Mouse (Mus musculus): ENCODE measurements around the gene Bmf. TPM values are rescaled to one million over a fixed set of nuclear protein-coding genes. Genes with fewer than 3 reads are reported as not detected.

Gene Bmf
- polyA plus RNA-seq, 1 experiment, result not detected

DNA sequence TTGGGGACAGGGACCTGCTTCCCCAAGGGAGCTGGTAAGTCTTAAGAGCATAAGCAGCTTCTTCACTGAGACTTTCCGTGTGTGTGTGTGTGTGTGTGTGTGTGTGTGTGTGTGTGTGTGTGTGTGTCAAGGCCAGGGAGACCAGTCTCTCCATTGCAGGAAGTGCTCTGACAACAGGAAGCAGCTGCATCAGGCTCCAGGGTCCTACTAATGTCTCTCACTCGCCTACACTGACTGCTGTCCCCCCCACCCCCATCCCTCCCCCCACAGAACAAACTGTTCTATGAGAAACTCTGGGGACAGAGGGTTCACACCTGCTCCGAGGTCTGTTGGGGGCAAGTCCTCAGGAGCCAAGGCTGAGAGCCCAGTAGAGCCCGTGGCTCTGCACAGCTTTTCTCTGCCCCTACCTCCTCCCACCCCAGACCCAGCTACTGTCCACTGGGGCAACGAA, 58.2 kb downstream of the Bmf start:
- no peak for TF ChIP-seq POLR2A (IDR thresholded peaks at IDR 0.05; ENCODE audit: insufficient read depth, low read depth, low read length)
- TF ChIP-seq CTCF (IDR thresholded peaks at IDR 0.05; ENCODE audit: insufficient read depth, low read depth, low read length), result no peak
- H3K4me3 ChIP-seq (ENCODE audit: insufficient read depth, low read depth, low read length), result no peak overlapping the region
- whole genome bisulfite sequencing, result 80% methylated on average over 5 of the region's 5 CpGs
- H3K4me1 ChIP-seq (ENCODE audit: control insufficient read depth, insufficient read depth, low read length), result peaks cover 5% of the 10 kb centered on the region
- no peak overlapping the region; the same call in 1 of the 2 replicates for H3K27ac ChIP-seq (ENCODE audit: insufficient read depth, low read depth, low read length)

GRCm38 (mm10) chr2:118490241-118491091, 59.0 kb downstream of the Bmf start:
- 63% methylated on average over 12 of the region's 12 CpGs for WGBS

DNA sequence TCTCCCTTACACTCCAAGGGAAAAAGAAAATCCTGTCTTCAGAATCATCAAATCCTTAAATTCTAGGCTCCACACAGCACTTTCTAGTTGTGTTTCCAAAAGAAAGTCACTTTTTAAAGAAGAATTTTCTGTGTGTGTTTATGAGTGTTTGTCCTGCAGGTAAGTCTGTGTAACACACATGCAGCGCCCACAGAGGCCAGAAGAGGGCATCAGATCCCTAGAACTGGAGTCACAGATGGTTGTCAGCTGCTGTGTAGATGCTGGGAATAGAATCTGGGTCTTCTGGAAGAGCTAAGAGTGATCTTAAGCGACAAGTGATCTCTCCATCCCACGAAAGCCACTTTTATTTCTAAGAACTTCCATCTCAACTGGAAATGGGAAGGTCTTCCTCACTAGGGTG, 61.7 kb downstream of the Bmf start:
- H3K4me1 ChIP-seq (ENCODE audit: control insufficient read depth, insufficient read depth, low read length), result peaks cover 5% of the 10 kb centered on the region
- TF ChIP-seq POLR2A (IDR thresholded peaks at IDR 0.05; ENCODE audit: insufficient read depth, low read depth, low read length), result no peak
- TF ChIP-seq CTCF (IDR thresholded peaks at IDR 0.05; ENCODE audit: insufficient read depth, low read depth, low read length), result no peak
- 72% methylated on average over 3 of the region's 3 CpGs for WGBS

More at GRCm38 (mm10) chr2:118490241-118491091, 59.0 kb downstream of the Bmf start:
- Histone ChIP-seq H3K27ac (ENCODE audit: insufficient read depth, low read depth, low read length) (no peak overlapping the region; the same call in 1 of the 2 replicates), H3K4me3 (ENCODE audit: insufficient read depth, low read depth, low read length) (no peak overlapping the region), H3K4me1 (ENCODE audit: control insufficient read depth, insufficient read depth, low read length) (peaks cover 5% of the 10 kb centered on the region)
- TF ChIP-seq POLR2A (IDR thresholded peaks at IDR 0.05; ENCODE audit: insufficient read depth, low read depth, low read length) (no peak), CTCF (IDR thresholded peaks at IDR 0.05; ENCODE audit: insufficient read depth, low read depth, low read length) (no peak)

DNA sequence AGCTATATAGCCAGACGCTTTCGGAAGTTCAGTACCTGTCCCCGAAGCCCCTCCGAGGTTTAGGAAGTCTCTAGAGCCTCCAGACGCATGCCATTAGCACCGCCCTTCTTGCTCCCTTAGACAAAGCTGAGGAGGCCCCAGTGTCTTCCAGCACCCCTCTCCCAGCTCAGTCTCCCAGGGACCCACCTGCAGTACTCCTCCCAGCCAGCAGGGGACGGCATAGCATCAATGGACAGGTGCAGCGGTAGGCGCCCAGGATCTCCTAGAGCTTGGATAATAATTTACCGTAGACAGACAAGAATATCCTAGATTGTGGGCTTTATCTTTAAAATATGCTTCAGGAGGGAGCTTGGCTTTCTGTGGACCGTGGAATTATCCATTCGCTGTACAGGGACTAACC, 62.6 kb downstream of the Bmf start:
- H3K4me1 ChIP-seq (ENCODE audit: control insufficient read depth, insufficient read depth, low read length), result peaks cover 5% of the 10 kb centered on the region
- no peak overlapping the region for H3K4me3 ChIP-seq (ENCODE audit: insufficient read depth, low read depth, low read length)
- TF ChIP-seq CTCF (IDR thresholded peaks at IDR 0.05; ENCODE audit: insufficient read depth, low read depth, low read length) (peak; percentile 99), POLR2A (IDR thresholded peaks at IDR 0.05; ENCODE audit: insufficient read depth, low read depth, low read length) (no peak)
- WGBS, result 15% methylated on average over 12 of the region's 12 CpGs
- no peak overlapping the region for H3K27ac ChIP-seq (ENCODE audit: insufficient read depth, low read depth, low read length)

More for the DNA sequence above, 61.7 kb downstream of the Bmf start:
- Histone ChIP-seq H3K27ac (ENCODE audit: insufficient read depth, low read depth, low read length) (no peak overlapping the region), H3K4me3 (ENCODE audit: insufficient read depth, low read depth, low read length) (no peak overlapping the region)

DNA sequence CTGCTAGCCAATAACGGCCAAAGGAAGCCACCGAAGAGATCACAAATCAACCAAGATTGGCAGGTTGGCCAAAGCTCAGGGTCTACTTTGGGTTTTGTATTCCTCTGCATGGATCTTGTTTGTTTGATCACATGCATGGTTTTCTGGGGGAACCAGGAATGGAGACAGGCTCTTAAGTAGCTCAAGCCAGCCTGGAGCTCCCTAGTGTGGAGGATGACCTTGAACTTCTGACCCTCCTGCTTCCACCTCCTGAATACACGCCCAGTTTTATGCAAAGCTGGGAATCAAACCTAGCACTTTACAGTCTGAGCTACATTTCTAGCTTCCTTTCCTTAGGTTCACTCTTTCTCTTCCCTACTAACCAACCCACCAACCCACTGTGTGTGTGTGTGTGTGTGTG, 64.1 kb downstream of the Bmf start:
- 94% methylated on average over 3 of the region's 3 CpGs for WGBS
- no peak for TF ChIP-seq CTCF (IDR thresholded peaks at IDR 0.05; ENCODE audit: insufficient read depth, low read depth, low read length)
- no peak for TF ChIP-seq POLR2A (IDR thresholded peaks at IDR 0.05; ENCODE audit: insufficient read depth, low read depth, low read length)
- H3K27ac ChIP-seq (ENCODE audit: insufficient read depth, low read depth, low read length), result no peak overlapping the region
- H3K4me1 ChIP-seq (ENCODE audit: control insufficient read depth, insufficient read depth, low read length), result peaks cover 4% of the 10 kb centered on the region
- H3K4me3 ChIP-seq (ENCODE audit: insufficient read depth, low read depth, low read length), result no peak overlapping the region

- TF ChIP-seq CTCF (IDR thresholded peaks at IDR 0.05; ENCODE audit: insufficient read depth, low read depth, low read length) (no peak), POLR2A (IDR thresholded peaks at IDR 0.05; ENCODE audit: insufficient read depth, low read depth, low read length) (no peak)
- H3K4me3 ChIP-seq (ENCODE audit: insufficient read depth, low read depth, low read length), result no peak overlapping the region
- peaks cover 2% of the 10 kb centered on the region; the same call in 1 of the 2 replicates for H3K4me1 ChIP-seq (ENCODE audit: control insufficient read depth, insufficient read depth, low read length)
- no peak overlapping the region for H3K27ac ChIP-seq (ENCODE audit: insufficient read depth, low read depth, low read length)
- 70% methylated on average over 9 of the region's 9 CpGs for WGBS
Observed at GRCm38 (mm10) chr2:118484386-118484898, 65.0 kb downstream of the Bmf start.

- H3K4me3 ChIP-seq (ENCODE audit: insufficient read depth, low read depth, low read length), result no peak overlapping the region
- TF ChIP-seq CTCF (IDR thresholded peaks at IDR 0.05; ENCODE audit: insufficient read depth, low read depth, low read length) (no peak), POLR2A (IDR thresholded peaks at IDR 0.05; ENCODE audit: insufficient read depth, low read depth, low read length) (no peak)
- no peak overlapping the region for H3K27ac ChIP-seq (ENCODE audit: insufficient read depth, low read depth, low read length)
- 87% methylated on average over 5 of the region's 5 CpGs for WGBS
- H3K4me1 ChIP-seq (ENCODE audit: control insufficient read depth, insufficient read depth, low read length), result peaks cover 8% of the 10 kb centered on the region
Observed at GRCm38 (mm10) chr2:118483032-118483431, 66.5 kb downstream of the Bmf start.

- 93% methylated on average over 7 of the region's 7 CpGs for WGBS
- no peak overlapping the region for H3K4me3 ChIP-seq (ENCODE audit: insufficient read depth, low read depth, low read length)
- no peak overlapping the region for H3K27ac ChIP-seq (ENCODE audit: insufficient read depth, low read depth, low read length)
- TF ChIP-seq CTCF (IDR thresholded peaks at IDR 0.05; ENCODE audit: insufficient read depth, low read depth, low read length) (no peak), POLR2A (IDR thresholded peaks at IDR 0.05; ENCODE audit: insufficient read depth, low read depth, low read length) (no peak)
- H3K4me1 ChIP-seq (ENCODE audit: control insufficient read depth, insufficient read depth, low read length), result peaks cover 8% of the 10 kb centered on the region
Observed at GRCm38 (mm10) chr2:118480886-118481285, 68.6 kb downstream of the Bmf start.

DNA sequence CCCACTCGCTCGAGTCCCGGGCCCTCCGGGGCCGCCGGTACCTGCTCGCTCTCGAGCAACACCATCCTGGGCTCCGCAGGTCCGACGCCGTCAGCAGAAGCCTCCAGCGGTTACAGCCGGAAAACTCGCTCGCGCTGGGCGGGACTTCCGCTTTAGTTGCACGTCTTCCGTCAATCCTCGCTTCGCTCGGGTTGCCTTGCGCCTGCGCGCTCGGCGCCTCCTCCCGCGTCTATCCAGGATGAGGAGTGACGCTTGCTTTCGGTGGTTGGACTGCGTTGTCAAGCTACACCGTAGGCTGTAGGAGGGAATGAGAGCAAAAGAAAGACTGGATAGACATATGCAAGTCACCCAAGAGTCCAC, 70.0 kb downstream of the Bmf start, which contains the start of gene Srp14:
TSS of gene Srp14 (minus strand) at position 162 of the 360 bp plus-strand sequence.
- Histone ChIP-seq H3K4me3 (ENCODE audit: insufficient read depth, low read depth, low read length) (peak within 1 kb of the TSS; percentile 85), H3K27ac (ENCODE audit: insufficient read depth, low read depth, low read length) (peak within 1 kb of the TSS; percentile 63), H3K4me1 (ENCODE audit: control insufficient read depth, insufficient read depth, low read length) (peaks cover 8% of the 10 kb centered on the region)
- peak; percentile 93 for TF ChIP-seq POLR2A (IDR thresholded peaks at IDR 0.05; ENCODE audit: insufficient read depth, low read depth, low read length)
- no peak for TF ChIP-seq CTCF (IDR thresholded peaks at IDR 0.05; ENCODE audit: insufficient read depth, low read depth, low read length)
- WGBS, result under 1% methylated on average over 35 of the region's 35 CpGs
